Mouse (Mus musculus) cerebellum, adult 2 months (tissue): ENCODE data around the gene Zbtb40. TPM values are rescaled to one million over a fixed set of nuclear protein-coding genes. Genes with fewer than 3 reads are reported as not detected.

Experiments used
- DNase-seq, 2 experiments: peaks; one replicate each; pipeline ENCODE4 v3.0.0; 2021
- H3K27ac ChIP-seq: fragments of 200-500 bp; 2 replicates; pipeline ENCODE4 v1.5.1; 2012; ENCODE audit warnings: low read length, control low read depth, inconsistent platforms; ENCODE audit not compliant: insufficient read depth
- H3K27me3 ChIP-seq: fragments of 200-500 bp; 2 replicates; pipeline ENCODE4 v1.6.1; 2012; ENCODE audit warnings: inconsistent platforms, mild to moderate bottlenecking, low read length, moderate library complexity; ENCODE audit not compliant: control insufficient read depth, insufficient read depth
- H3K4me1 ChIP-seq: fragments of 200-500 bp; 2 replicates; pipeline ENCODE4 v1.6.1; 2011; ENCODE audit warnings: low read length; ENCODE audit not compliant: control insufficient read depth, insufficient read depth
- H3K4me3 ChIP-seq: fragments of 200-500 bp; replicated peaks from 2 replicates; pipeline ENCODE3; 2011; ENCODE audit warnings: mild to moderate bottlenecking, low read depth, low read length, control low read depth; ENCODE audit not compliant: insufficient read depth
- CTCF ChIP-seq: fragments of 200-500 bp; IDR thresholded peaks from 2 replicates; pipeline ENCODE4 v1.5.1; 2011; ENCODE audit warnings: low read depth, mild to moderate bottlenecking, control low read depth, low read length, moderate library complexity, borderline replicate concordance; ENCODE audit not compliant: insufficient read depth
- POLR2A ChIP-seq: fragments of 200-500 bp; IDR thresholded peaks from 2 replicates; pipeline ENCODE4 v1.6.1; 2011; ENCODE audit warnings: low read length, control low read depth, borderline replicate concordance; ENCODE audit not compliant: insufficient read depth
- WGBS: fragments of 180-500 bp; shearing (Covaris S2); methylation state at CpG from one replicate; pipeline ENCODE4 v1.1.7; 2018; 5-methylcytosine and 5-hydroxymethylcytosine counted together
- polyA plus RNA-seq: library from polyadenylated mRNA; depleted of rRNA; stranded (reverse); fragments of >200 nt; gene quantifications from 2 replicates; pipeline ENCODE4 v1.2.3, GENCODE M21; 2012

Gene Zbtb40
- polyA plus RNA-seq, 1 experiment: 10.2 TPM

GRCm38 (mm10) chr4:136969096-136969495, 79.5 kb downstream of the Zbtb40 start:
- TF ChIP-seq CTCF (no peak), POLR2A (no peak)
- H3K27ac ChIP-seq: no peak overlapping the region
- WGBS: 72% methylated on average over 8 of the region's 8 CpGs
- DNase-seq: no peak
- no peaks in the 10 kb centered on the region for H3K27me3 ChIP-seq
- no peaks in the 10 kb centered on the region for H3K4me1 ChIP-seq
- no peak overlapping the region for H3K4me3 ChIP-seq

- DNase-seq: no peak
- Histone ChIP-seq H3K4me1 (no peaks in the 10 kb centered on the region), H3K4me3 (no peak overlapping the region), H3K27me3 (no peaks in the 10 kb centered on the region), H3K27ac (no peak overlapping the region)
- no peak for TF ChIP-seq CTCF
- 46% methylated on average over 9 of the region's 9 CpGs for WGBS
Observed at GRCm38 (mm10) chr4:136967511-136967910, 81.1 kb downstream of the Zbtb40 start.

GRCm38 (mm10) chr4:136966493-136967390, 81.9 kb downstream of the Zbtb40 start:
- Histone ChIP-seq H3K27me3 (no peaks in the 10 kb centered on the region), H3K4me3 (no peak overlapping the region), H3K27ac (no peak overlapping the region), H3K4me1 (no peaks in the 10 kb centered on the region)
- TF ChIP-seq POLR2A (no peak), CTCF (no peak)
- DNase-seq: no peak
- 56% methylated on average over 16 of the region's 16 CpGs for WGBS

GRCm38 (mm10) chr4:136964990-136965421, 83.6 kb downstream of the Zbtb40 start:
- DNase-seq: no peak
- no peaks in the 10 kb centered on the region for H3K4me1 ChIP-seq
- H3K4me3 ChIP-seq: no peak overlapping the region
- no peaks in the 10 kb centered on the region for H3K27me3 ChIP-seq
- no peak for TF ChIP-seq CTCF
- no peak for TF ChIP-seq POLR2A
- WGBS: 63% methylated on average over 15 of the region's 15 CpGs
- no peak overlapping the region for H3K27ac ChIP-seq

- DNase-seq: no peak
- H3K4me3 ChIP-seq: no peak overlapping the region
- no peak overlapping the region for H3K27ac ChIP-seq
- TF ChIP-seq CTCF (no peak), POLR2A (no peak)
- peaks cover 2% of the 10 kb centered on the region; the same call in 1 of the 2 replicates for H3K4me1 ChIP-seq
- WGBS: 74% methylated on average over 4 of the region's 4 CpGs
- no peaks in the 10 kb centered on the region for H3K27me3 ChIP-seq
Observed at GRCm38 (mm10) chr4:136962447-136962846, 86.2 kb downstream of the Zbtb40 start.

GRCm38 (mm10) chr4:136961642-136962285, 86.8 kb downstream of the Zbtb40 start:
- TF ChIP-seq CTCF (no peak), POLR2A (no peak)
- no peak overlapping the region for H3K27ac ChIP-seq
- 63% methylated on average over 4 of the region's 4 CpGs for whole genome bisulfite sequencing
- H3K4me1 ChIP-seq: peaks cover 8% of the 10 kb centered on the region; the same call in 1 of the 2 replicates
- no peaks in the 10 kb centered on the region for H3K27me3 ChIP-seq
- H3K4me3 ChIP-seq: no peak overlapping the region
- DNase-seq: no peak

GRCm38 (mm10) chr4:136960581-136960980, 88.0 kb downstream of the Zbtb40 start:
- H3K4me3 ChIP-seq: no peak overlapping the region
- WGBS: 90% methylated on average over 9 of the region's 9 CpGs
- TF ChIP-seq POLR2A (no peak), CTCF (no peak)
- no peaks in the 10 kb centered on the region for H3K27me3 ChIP-seq
- DNase-seq: no peak
- H3K27ac ChIP-seq: no peak overlapping the region
- peaks cover 8% of the 10 kb centered on the region; the same call in 1 of the 2 replicates for H3K4me1 ChIP-seq
